Mouse (Mus musculus) hindbrain, embryonic 14.5 days (tissue): ENCODE measurements around the gene Slc16a4. TPM values are rescaled to one million over a fixed set of nuclear protein-coding genes. Genes with fewer than 3 reads are reported as not detected.

Source experiments
- ATAC-seq: fragments of 200-750 bp; cut with Nextera tagmentation; 2 replicates; pipeline ENCODE4 v1.8.0; 2017; ENCODE audit warnings: moderate number of reproducible peaks, mild to moderate bottlenecking, moderate TSS enrichment, moderate library complexity; ENCODE audit not compliant: low FRiP score
- DNase-seq: peaks from one replicate; pipeline ENCODE4 v3.0.0-alpha.2; 2015; ENCODE audit warnings: low spot score
- H3K27ac ChIP-seq: fragments of 300-500 bp; sonication (generic); 2 replicates; pipeline ENCODE4 v1.5.1; 2014; ENCODE audit warnings: mild to moderate bottlenecking, moderate library complexity
- H3K27me3 ChIP-seq: fragments of 300-500 bp; sonication (generic); 2 replicates; pipeline ENCODE4 v1.6.1; 2014; ENCODE audit warnings: mild to moderate bottlenecking, low read length, mixed read lengths; ENCODE audit not compliant: control insufficient read depth, insufficient read depth
- H3K36me3 ChIP-seq: fragments of 300-500 bp; sonication (generic); replicated peaks from 2 replicates; pipeline ENCODE4 v1.6.1; 2014; ENCODE audit not compliant: control insufficient read depth, insufficient read depth
- H3K4me1 ChIP-seq: fragments of 300-500 bp; sonication (generic); replicated peaks from 2 replicates; pipeline ENCODE4 v1.6.1; 2014; ENCODE audit warnings: antibody characterized with exemption, low read length, mixed read lengths; ENCODE audit not compliant: control insufficient read depth, insufficient read depth
- H3K4me2 ChIP-seq: fragments of 300-500 bp; sonication (generic); replicated peaks from 2 replicates; pipeline ENCODE4 v1.6.1; 2014; ENCODE audit warnings: mild to moderate bottlenecking, moderate library complexity
- H3K4me3 ChIP-seq: fragments of 300-500 bp; sonication (generic); replicated peaks from 2 replicates; pipeline ENCODE4 v1.5.1; 2014; ENCODE audit warnings: mild to moderate bottlenecking, low read length
- H3K9ac ChIP-seq: fragments of 300-500 bp; sonication (generic); 2 replicates; pipeline ENCODE4 v1.6.1; 2014
- H3K9me3 ChIP-seq: fragments of 300-500 bp; sonication (generic); 2 replicates; pipeline ENCODE4 v1.6.1; 2016; ENCODE audit warnings: low read length; ENCODE audit not compliant: control insufficient read depth
- WGBS: fragments of 180-500 bp; shearing (Covaris S2); extraction: QIAGEN DNeasy Blood & Tissue Kit; methylation state at CpG from one replicate; pipeline ENCODE4 v1.1.7; 2014; 5-methylcytosine and 5-hydroxymethylcytosine counted together
- polyA plus RNA-seq: library from polyadenylated mRNA; unstranded; fragments of >200 nt; fragmentation: Nextera tagmentation; extraction: Ambion mirVana; gene quantifications from 2 replicates; pipeline ENCODE4 v1.2.1, GENCODE M21; 2014

The Slc16a4 gene
- polyA plus RNA-seq, result 2.5 and 3.5 TPM in 2 replicates

- peak; percentile 34 for DNase-seq
- H3K4me2 ChIP-seq, result no peak within 1 kb of the TSS
- no peak within 1 kb of the TSS for H3K27ac ChIP-seq
- no peaks in the 10 kb centered on the region for H3K4me1 ChIP-seq
- no peaks in the 10 kb centered on the region for H3K9me3 ChIP-seq
- H3K27me3 ChIP-seq, result no peaks in the 10 kb centered on the region
- no peak for ATAC-seq
- no peak within 1 kb of the TSS for H3K4me3 ChIP-seq
- no peak within 1 kb of the TSS for H3K9ac ChIP-seq
- WGBS, result 35% methylated on average over 9 of the region's 9 CpGs
- H3K36me3 ChIP-seq, result no peaks in the 10 kb centered on the region
These were observed at the start of gene Slc16a4 for GRCm38 (mm10) chr3:107290764-107291381. Gene Slc16a4 (plus strand): TSS chr3:107291230.

- H3K9ac ChIP-seq, result no peak overlapping the region
- no peak overlapping the region for H3K27ac ChIP-seq
- 25% methylated on average over 14 of the region's 14 CpGs for WGBS
- no peak overlapping the region; the same call in 1 of the 2 replicates for H3K4me2 ChIP-seq
- H3K9me3 ChIP-seq, result no peaks in the 10 kb centered on the region
- H3K27me3 ChIP-seq, result no peaks in the 10 kb centered on the region; the same call in 1 of the 2 replicates
- no peaks in the 10 kb centered on the region for H3K36me3 ChIP-seq
- no peaks in the 10 kb centered on the region; the same call in 1 of the 2 replicates for H3K4me1 ChIP-seq
- no peak overlapping the region for H3K4me3 ChIP-seq
- DNase-seq (no peak), ATAC-seq (no peak)
These were observed 49.5 kb upstream of the Slc16a4 start for GRCm38 (mm10) chr3:107241389-107242094.

DNA sequence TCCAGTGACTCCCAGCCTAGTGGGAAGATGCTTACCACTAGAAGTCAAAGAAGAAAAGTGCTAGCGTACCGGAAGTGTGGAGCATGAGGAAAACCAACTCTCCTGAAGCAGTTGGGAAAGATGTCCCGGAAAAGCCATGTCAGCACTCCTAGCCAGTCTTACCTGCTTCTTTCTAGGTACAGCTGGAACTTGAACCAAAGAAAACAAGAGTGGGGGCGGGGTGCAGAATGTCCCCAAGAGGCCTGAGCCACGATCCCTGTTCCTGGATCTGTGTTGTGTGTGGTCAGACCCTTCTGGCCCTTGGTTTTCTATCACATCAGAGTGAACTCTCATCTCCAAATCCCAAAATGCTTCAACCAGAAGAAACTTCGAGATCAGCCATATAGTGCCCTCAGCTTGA, 44.2 kb upstream of the Slc16a4 start:
- Histone ChIP-seq H3K36me3 (no peaks in the 10 kb centered on the region), H3K27me3 (no peaks in the 10 kb centered on the region; the same call in 1 of the 2 replicates), H3K4me1 (no peaks in the 10 kb centered on the region), H3K4me2 (no peak overlapping the region; the same call in 1 of the 2 replicates), H3K9me3 (no peaks in the 10 kb centered on the region), H3K4me3 (no peak overlapping the region), H3K27ac (no peak overlapping the region), H3K9ac (no peak overlapping the region)
- DNase-seq, result no peak
- 86% methylated on average over 6 of the region's 6 CpGs for WGBS
- no peak for ATAC-seq

- H3K4me1 ChIP-seq, result no peaks in the 10 kb centered on the region
- no peak for DNase-seq
- H3K9ac ChIP-seq, result no peak overlapping the region
- no peak for ATAC-seq
- no peaks in the 10 kb centered on the region; the same call in 1 of the 2 replicates for H3K27me3 ChIP-seq
- no peak overlapping the region for H3K4me3 ChIP-seq
- no peak overlapping the region for H3K4me2 ChIP-seq
- H3K27ac ChIP-seq, result no peak overlapping the region
- H3K36me3 ChIP-seq, result no peaks in the 10 kb centered on the region
- no peaks in the 10 kb centered on the region for H3K9me3 ChIP-seq
- 65% methylated on average over 3 of the region's 3 CpGs for WGBS
These were observed 42.0 kb upstream of the Slc16a4 start for GRCm38 (mm10) chr3:107249042-107249441.

- Histone ChIP-seq H3K36me3 (no peaks in the 10 kb centered on the region), H3K4me2 (no peak overlapping the region), H3K27ac (no peak overlapping the region), H3K4me3 (no peak overlapping the region), H3K9me3 (no peaks in the 10 kb centered on the region), H3K27me3 (no peaks in the 10 kb centered on the region), H3K4me1 (no peaks in the 10 kb centered on the region), H3K9ac (no peak overlapping the region)
- DNase-seq (no peak), ATAC-seq (no peak)
- WGBS, result 77% methylated on average over 2 of the region's 2 CpGs
These were observed 40.7 kb upstream of the Slc16a4 start for GRCm38 (mm10) chr3:107250320-107250719.

DNA sequence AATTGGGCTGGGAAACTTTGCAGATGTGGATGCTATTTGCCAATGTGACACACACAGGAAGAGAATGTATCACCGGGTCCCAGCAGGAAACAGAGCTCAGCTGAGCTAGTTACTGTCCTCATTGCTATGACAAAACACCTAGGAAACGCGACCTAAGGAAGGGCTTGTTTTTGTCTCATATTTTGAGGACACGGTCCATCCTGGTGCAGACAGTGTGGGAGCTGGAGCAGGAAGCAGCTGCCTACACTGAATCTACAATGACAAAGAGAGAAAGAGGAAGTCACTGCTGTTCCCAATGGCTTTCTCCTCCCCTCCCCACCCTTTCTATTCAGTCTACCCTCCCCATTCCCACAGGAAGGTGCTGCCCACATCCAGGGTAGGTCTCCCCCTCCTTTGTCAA, 39.0 kb upstream of the Slc16a4 start:
- 69% methylated on average over 4 of the region's 4 CpGs for WGBS
- H3K4me2 ChIP-seq, result no peak overlapping the region
- H3K9me3 ChIP-seq, result no peaks in the 10 kb centered on the region
- H3K27ac ChIP-seq, result no peak overlapping the region
- H3K9ac ChIP-seq, result no peak overlapping the region
- no peak overlapping the region for H3K4me3 ChIP-seq
- DNase-seq (no peak), ATAC-seq (no peak)
- no peaks in the 10 kb centered on the region for H3K27me3 ChIP-seq
- no peaks in the 10 kb centered on the region for H3K4me1 ChIP-seq
- no peaks in the 10 kb centered on the region for H3K36me3 ChIP-seq

DNA sequence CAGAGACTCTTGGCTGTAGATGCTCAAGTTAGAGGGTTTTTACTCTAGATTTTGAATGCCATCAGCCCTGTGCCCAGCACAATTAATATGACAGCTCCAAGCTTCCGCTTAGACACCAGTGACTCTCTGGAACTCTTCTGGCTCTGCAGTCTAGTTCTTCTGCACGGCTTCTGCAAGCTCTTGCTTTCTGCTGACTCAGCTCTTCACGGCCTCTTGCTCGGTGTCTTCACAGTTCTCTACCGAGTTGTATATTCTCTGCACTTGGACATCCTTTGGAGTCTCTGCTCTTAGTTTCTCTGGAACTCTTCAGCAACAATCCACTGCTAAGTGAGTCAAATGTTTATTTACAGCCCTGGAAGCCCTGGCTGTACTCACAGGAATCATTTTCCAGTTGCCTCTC, 37.1 kb upstream of the Slc16a4 start:
- Histone ChIP-seq H3K4me1 (no peaks in the 10 kb centered on the region), H3K9ac (no peak overlapping the region), H3K27ac (no peak overlapping the region), H3K36me3 (no peaks in the 10 kb centered on the region), H3K4me2 (no peak overlapping the region), H3K4me3 (no peak overlapping the region), H3K9me3 (no peaks in the 10 kb centered on the region), H3K27me3 (no peaks in the 10 kb centered on the region)
- no peak for ATAC-seq
- DNase-seq, result no peak
- WGBS, result 85% methylated on average over 5 of the region's 5 CpGs

- peaks cover 7% of the 10 kb centered on the region; the same call in 1 of the 2 replicates for H3K4me1 ChIP-seq
- H3K4me2 ChIP-seq, result no peak overlapping the region
- WGBS, result 87% methylated on average over 3 of the region's 3 CpGs
- ATAC-seq (no peak), DNase-seq (no peak)
- no peaks in the 10 kb centered on the region for H3K27me3 ChIP-seq
- H3K36me3 ChIP-seq, result no peaks in the 10 kb centered on the region
- H3K9ac ChIP-seq, result no peak overlapping the region
- no peak overlapping the region for H3K27ac ChIP-seq
- no peaks in the 10 kb centered on the region for H3K9me3 ChIP-seq
- H3K4me3 ChIP-seq, result no peak overlapping the region
These were observed 35.0 kb upstream of the Slc16a4 start for GRCm38 (mm10) chr3:107255992-107256391.

DNA sequence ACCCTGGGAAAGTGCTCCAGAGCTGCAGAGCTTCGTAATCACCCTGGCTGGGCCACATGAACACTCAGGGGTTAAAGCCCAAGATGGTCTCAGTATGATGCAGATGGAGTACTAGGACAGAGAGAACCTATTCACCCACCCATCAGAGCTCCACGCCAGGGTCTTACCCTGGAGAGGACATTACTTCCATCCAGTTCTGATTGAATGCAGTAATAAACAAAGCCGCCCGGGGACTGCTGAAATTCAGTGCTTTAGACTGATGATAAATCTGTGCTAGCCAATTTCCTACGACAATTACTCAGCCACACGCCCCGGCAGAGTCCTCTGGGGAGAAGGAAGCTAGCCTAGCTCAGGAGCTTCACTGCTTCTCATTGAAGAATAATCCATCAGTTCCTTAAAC, 34.3 kb upstream of the Slc16a4 start:
- Histone ChIP-seq H3K27me3 (no peaks in the 10 kb centered on the region), H3K4me1 (peaks cover 12% of the 10 kb centered on the region), H3K4me2 (no peak overlapping the region), H3K9me3 (no peaks in the 10 kb centered on the region), H3K4me3 (no peak overlapping the region), H3K27ac (no peak overlapping the region), H3K36me3 (no peaks in the 10 kb centered on the region), H3K9ac (no peak overlapping the region)
- 0 out of 2 replicates have a peak, but pooled peaks have one; percentile 21 for ATAC-seq
- DNase-seq, result no peak
- WGBS, result 47% methylated on average over 7 of the region's 7 CpGs
